Mouse (Mus musculus) induced T-regulatory cell, adult 2 months (primary cell): ENCODE measurements around the gene Ypel4.
"Not testable (repeated sequence)": the region's sequence is repeated elsewhere in the genome, so short reads cannot be mapped to it uniquely, and the experiment has no call there.

Source experiments
- DNase-seq: peaks from one replicate; pipeline ENCODE4 v3.0.0-alpha.2; 2012; ENCODE audit warnings: low read depth

The Ypel4 gene

DNA sequence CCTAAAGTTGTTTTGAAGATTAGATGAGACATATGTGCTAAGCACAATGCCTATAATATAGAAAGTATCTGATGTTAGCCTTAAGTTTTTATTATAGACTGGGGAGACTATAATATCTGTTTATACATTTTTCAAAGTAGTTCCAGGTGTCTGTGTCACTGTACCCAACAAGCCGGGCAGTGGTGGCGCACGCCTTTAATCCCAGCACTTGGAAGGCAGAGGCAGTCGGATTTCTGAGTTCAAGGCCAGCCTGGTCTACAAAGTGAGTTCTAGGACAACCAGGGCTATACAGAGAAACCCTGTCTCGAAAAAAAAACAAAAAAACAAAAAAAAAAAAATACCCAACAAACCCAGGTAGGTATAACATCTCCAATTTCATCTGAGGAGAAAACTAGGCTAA lies 5.7 kb upstream of the Ypel4 start:
- not testable (repeated sequence) for DNase-seq

DNA sequence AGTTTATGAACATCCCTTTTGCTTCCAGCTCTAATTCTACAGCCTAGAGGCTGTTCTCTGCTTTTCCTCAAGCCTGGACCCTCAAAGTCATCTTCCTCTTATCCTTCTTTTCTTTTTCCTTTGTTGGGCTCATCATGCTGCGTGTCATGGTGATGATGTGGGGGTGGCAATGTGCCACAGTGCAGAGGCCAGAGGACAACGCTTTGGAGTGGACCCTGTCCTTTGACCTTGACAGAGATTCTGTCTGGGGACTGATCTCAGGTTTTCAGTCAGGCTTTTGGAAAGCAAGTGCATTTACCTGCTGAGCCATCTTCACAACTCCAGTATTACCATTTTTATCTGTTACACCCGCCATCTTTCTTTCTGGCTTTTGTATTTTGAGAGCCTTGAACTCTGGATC lies 2.7 kb upstream of the Ypel4 start:
- no peak for DNase-seq

DNA sequence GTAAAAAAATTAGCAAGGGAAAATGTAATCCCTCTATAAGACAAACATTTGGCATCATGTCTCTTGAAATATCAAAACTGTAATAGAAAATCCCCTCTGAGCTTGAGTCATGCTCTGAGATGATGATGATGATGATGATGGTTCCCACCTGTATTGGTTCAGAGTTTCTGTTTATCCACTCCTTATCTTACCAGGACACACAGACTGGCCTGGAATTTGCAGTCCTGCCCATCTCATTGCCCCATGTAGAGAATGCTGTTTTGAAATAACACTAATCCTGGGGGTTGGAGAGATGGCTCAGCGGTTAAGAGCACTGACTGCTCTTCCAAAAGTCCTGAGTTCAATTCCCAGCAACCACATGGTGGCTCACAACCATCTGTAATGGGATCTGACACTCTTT lies 1.5 kb upstream of the Ypel4 start:
- DNase-seq = no peak

DNA sequence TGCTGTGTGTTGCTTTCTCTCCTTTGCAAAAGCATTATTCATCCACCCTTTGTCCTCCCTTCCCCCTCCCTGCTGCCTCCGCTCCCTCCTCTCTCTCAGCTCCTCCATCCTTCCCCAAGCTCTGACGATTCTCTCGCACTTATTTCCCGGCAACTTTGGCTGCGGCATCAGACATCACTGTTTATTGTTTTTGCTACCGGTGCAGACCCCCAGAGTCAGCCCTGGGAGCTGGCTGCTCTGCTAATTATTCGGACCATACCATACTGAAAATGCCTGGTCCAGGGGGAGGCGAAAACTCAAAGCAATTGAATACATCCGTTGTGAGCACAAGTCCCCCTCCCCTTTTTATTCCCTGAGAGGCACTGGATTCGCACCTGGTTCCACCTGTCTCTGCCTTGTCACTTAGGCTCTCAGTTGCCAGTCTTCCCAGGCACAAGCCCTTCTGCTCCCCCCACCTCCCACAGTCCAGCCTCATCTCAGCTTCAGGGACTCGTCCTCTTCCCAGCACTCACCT lies 550 bp downstream of the Ypel4 start:
- no peak for DNase-seq

DNA sequence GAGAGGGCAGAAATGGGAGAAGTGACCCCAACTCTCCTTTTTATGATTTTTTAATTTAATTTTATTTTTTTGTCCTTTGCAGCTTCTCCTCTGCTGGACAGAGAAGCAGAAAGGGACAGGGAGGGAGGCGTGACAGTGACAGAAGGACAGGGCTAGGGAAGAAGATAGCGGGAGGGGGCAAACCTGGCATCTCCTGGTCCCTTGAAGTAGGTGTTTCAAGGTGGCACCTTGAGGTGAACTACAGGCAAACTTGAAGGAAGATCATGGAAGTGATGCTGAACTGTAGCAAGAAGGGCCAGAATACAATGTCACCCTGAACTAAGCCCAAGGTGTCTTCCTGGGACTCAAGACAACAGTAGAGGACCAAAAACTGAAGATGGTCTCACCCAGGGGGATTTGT lies 1.1 kb downstream of the Ypel4 start:
- no peak for DNase-seq

DNA sequence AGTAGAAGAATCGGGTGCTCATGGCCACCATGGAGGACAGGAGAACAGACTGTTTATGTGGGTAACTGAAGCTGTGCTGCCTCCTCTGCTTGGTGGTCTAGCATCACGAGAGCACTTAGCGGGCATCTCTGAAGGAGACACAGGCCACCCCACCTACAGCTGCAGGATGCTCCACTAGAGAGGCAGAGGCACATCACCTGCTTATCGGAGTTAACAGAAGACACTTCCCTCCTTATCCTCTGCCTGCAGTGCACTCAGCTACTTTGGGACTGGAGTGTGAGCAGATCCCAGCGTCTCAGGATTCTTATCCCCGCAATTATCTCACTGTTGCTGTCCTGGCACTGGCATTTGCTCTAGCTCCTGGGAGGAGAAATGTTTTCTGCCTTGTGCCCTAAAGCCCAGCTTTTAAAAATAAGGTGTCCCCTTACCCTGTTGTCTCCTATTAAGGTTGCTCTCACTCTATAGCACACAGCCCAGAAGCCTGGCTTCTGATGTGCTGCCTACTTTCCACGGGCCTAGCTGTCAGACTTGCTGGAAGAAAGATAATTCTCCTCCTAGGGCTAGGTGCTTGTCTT lies 1.6 kb downstream of the Ypel4 start:
- DNase-seq = no peak

DNA sequence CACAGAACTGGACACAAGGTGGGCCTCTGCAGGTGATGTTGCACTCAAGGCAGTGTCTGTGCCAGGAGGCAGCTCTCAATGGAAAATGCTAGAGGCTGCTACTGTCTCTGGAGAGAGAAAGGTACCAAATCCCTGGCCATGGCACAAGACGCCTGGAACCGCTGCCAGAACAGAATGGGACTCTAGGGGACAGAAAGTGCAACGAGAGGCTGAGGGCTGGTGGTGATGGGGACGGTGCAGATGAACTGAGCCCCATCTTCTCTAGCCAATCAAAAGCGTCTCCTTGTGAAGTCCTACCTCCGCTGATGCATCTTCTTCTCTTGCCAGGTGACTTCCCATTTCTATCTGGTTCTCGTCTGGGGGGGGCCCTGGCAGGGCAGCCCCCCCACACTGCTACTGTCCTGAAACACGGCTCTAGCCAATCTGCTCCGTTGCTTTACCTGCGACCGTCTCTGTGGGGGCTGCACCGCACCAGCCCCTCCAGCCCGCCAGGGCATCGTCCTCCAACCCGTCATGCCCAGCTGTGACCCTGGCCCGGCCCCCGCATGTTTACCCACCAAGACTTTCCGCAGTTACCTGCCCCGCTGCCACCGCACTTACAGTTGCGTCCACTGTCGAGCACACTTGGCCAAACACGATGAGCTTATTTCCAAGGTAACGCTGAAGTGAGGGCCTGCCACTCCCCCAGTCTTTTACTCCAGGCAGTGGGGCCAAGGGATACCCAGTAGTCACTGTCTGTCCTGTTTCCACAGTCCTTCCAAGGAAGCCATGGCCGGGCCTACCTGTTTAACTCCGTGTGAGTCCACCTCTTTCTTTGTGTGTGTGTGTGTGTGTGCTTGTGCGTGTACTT lies 2.7 kb downstream of the Ypel4 start:
- no peak for DNase-seq

DNA sequence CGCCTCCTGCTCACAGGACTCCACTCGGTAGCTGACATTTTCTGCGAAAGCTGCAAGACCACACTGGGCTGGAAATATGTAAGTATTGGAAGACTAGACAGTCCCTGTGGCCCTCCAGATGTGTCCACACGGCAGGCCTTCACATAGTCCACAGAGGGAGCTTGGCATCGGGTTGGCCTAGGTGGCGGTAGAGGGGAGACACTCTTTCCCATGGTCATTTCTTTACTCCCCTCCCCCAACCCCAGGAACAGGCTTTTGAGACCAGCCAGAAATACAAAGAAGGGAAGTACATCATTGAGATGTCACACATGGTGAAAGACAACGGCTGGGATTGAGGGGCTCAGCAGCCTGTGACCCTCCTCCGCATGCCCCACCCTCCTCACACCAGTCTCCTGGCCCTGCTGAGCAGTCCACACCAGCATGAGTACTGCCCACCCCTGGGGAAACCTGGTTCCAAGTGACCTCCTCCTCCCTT lies 3.6 kb downstream of the Ypel4 start:
- DNase-seq = no peak

DNA sequence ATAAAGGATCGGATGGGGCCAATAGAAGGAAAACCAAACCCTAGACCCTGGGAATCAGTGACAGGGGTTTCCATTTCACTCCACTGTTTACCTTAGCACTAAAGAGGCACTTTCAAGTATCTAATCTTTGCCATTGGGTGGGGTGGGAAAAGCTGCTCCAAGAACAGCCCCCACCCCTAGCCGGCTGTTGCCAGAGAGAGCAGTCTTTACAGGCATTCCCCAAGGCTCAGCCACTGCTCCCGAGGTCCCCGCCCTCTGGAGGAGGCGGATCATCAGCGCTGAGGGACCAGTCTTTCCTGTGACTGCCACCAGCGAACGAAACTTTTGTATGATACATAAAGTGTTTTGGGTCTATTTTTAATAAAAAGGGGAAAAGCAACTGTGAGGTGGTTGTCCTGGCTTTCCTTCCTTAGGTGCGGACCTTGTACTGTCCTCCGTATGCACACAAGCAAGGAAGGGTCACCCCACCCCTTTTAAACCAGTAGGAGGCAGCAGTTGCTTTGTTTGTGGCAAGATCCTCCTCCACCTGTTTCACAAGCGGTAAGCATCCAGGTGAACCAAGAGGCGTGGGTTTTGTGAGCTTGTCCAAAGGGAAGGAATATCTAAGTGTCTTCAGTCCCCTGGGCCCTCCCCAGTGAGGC lies 4.5 kb downstream of the Ypel4 start:
- DNase-seq = peak; percentile 50

DNA sequence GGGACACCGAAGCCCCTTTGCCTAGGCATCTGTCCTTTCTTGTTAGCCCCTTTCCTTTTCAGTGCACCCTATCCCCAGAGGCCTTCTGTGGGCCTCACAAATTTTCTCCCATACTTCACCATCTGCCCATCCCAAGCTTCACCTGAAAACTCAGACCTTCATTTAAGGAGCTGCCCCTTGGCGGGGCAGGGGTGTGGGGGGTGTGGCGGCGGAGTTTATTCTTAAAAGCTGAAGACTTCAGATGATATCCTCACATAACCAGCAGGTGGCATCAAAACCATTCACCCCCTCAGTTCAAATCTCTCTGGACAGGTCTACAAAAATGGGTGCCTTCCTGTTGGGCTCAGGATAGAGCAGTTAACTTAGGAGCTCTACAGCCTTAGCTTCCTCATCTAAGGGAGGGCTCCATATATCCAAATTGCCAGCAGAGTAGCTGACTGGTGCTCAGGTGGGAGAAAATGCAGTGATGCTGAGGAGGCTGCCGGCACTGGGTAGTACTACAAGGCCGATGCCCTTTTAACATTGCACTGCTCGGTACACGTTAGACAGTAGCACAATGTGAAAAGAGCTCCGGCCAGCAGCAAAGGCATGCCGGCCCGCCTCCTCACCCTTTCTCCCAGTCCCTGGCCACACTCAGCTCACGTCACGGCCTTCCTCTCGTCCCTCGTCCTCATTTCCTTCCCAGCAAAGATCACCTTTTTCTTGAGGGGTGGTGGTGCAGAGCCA lies 6.9 kb downstream of the Ypel4 start:
- peak; percentile 57 for DNase-seq

DNA sequence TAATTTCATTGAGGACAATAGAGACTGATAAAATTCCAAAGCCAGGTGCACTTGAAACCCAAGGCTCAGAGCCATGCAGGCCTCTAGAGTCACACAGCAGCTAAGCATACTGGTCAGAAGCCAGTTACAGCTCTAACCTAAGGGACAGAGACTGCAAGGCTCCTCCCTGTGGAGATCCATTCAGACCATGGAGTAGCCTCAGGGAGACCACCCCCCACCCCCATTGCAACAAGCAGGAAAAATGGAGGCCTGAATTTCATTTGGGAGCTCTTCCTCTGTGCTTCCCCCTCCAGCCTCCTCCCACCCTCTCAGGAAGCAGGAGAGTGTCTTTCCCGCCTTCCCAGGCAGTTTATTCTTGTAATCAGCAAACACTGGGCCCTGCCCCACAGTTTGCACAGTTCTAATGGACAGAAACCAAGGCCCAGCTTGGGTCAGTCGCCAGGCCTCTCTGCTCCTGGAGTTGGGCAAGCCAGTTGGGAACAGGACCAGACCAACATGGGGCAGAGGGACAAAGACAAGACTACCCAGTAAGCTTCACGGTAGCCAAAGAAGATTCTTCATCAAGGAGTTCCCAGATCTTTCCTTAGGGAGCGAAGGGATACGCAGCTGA lies 8.1 kb downstream of the Ypel4 start:
- DNase-seq = no peak

DNA sequence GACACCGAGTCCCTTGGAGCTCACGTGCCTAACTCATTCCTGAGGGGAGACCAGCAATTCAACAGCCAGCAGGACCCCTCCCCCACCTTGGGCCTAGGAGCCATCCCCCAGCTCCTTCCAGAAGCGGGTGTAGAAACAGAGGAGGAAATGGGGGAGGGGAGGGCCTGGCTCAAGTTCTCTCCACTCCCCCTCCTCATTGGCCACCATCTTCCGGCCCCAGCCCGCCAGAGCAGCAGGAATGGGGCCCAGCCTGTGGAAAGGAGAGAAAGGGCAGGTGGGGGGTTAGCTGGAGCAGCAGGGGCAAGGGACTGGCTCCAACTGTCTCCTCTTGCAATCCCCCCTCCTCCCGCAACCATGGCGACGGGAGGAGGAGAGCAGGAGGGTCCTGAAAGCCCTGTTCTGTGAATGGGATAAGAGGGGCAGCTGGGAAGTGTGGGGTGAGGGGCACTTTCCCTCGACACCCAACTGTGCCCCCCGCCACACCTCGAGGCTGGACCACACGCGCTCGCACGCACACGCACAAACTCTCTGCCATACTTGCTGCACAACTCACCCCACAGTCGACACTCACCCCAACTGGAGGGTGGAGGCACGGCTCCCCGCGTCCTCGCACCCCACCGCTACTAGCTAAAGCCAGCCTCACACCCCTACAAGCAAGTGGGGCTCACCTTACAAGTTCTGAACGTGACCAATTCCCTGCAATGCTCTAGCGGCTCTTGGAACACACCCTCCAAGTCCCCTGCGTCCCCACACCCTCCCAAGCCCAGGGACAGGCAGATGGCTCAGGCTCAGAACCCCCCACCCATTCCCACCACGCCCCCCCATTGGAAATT lies 8.8 kb downstream of the Ypel4 start:
- no peak for DNase-seq

DNA sequence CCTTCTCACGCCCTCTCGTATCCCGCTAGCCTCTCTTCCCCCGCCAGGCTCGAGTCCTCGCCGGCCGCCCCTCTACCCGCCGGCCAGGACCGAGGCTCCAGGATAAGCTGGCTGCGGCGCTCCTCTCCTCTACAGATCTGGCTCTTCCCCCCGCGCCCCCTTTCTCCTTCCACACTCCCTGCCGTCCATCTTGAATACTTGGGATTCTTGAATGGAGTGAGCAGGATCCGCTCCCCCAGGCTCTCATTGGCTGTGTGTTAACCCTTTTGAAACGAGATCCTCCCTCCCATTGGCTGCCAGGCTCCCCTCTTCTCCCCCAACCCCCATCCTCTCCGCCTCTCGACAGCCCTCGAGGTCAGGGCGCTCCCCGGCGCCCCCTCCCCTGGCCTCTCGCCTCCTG lies 9.7 kb downstream of the Ypel4 start, which contains the start of gene Gm19426:
Gm19426 (minus strand) TSS at position 95 of the 400 bp plus-strand sequence.
- peak; percentile 19 for DNase-seq

DNA sequence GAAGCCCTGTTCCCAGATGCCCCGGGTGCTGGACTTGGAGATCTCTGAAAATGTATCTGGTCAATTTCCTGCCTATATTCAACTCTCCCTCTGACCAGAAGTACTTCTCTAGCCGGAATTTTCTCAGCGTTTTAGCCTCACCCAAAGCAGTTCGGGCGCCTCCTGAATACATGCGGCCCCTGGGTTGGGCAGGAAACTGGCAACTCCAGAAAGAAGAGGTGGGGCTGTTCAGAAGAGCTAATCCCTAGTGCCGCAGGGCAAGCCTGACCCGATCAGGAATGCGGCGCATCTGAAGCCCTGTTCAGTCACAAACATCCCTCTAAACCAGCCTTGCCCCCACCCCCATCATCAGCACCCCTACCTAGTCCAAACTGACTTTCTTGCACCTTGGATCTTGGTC lies 10.3 kb downstream of the Ypel4 start:
- DNase-seq = no peak

DNA sequence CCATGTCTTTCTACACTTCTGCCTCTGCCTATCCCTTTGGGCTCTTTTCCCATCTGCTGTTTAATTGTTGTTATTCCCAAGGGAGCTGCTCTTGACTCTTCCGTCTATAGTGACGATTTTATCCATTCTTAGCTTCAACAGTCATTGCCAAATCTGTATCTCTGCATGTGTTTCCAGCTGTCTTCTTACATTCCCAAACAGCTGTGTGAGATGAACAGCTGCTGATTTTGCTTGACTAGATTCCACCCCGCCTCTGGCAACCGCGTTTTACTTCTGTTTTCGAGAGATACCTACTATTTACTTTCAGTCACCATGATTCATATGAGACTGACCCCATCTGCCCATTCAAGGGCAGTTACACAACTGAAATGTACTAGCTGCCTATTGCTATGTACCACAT lies 16.3 kb downstream of the Ypel4 start:
- no peak for DNase-seq

DNA sequence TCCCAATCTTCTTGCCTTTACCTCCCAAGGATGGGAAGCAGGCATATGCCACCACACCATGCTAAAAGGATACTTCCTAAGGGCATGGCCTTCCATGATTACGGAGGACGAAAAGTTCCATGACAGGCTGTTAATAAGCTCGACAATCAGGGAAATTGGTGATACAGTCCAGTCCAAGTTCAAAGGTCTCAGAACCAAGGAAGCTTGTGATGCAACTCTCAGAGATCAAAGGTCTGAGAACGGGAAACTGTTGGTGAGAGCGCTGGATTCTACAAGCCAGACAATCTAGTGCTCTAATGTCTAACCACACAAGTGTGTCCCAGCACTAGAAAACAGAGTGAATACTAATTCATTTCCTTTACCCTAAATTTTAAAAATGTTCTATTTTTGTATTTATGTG lies 22.4 kb downstream of the Ypel4 start:
- DNase-seq = no peak

DNA sequence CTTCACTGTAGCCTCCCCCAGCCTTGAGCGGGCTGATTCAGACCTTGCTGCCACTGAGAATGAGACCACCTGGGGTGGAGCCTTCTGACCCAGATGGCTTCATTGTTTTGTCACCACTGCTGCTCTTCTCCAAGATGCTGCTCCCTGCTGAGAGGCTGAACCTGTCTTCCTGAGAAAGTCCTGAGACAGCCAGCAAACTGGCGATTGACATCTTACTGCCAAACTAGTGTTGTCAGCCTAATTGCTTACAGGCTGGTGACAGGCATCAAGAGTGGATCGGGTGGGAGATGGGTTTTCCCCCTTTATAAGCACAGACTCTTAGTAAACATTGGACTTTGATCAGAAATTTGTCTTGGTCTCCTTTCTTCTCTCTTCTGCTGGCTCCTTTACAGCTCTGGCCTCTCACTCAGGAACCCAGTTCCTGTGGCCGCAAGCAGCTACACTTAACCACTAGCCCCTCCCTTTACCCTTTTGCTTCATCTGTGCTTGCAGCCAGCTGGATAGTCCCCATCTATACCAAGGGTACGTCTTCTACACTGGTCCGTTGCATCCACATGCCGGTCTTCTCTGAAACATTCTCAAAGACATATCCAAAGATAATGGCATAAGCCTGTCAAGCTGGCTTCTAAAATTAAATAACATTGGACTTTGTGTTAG lies 23.3 kb downstream of the Ypel4 start:
- no peak for DNase-seq

DNA sequence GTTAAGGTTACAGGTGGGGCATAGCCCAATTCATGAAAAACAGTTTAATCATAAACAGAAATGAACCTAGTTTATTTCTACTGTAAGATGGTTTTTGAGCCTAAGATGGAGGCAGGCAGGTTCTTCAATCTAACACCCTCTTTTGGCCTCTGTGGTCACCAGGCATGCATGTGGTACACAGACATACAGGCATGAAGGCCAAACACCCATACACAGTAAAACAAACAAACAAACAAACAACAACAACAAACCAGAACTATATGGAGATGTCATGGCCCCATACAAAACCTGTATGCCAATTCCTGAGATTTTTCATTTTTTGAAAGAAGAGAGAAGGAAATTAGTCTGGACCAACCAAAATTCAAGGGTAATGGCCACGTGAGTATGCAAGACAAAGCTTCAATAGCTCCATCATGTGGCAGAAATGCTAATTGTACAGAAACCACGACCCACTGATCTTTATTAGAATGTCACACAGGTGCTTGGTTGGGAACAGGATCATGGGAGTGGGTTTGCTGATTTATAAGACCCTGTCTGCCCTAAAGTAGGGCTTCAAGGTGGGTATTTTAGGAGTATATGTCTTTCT lies 24.8 kb downstream of the Ypel4 start:
- peak; percentile 67 for DNase-seq

DNA sequence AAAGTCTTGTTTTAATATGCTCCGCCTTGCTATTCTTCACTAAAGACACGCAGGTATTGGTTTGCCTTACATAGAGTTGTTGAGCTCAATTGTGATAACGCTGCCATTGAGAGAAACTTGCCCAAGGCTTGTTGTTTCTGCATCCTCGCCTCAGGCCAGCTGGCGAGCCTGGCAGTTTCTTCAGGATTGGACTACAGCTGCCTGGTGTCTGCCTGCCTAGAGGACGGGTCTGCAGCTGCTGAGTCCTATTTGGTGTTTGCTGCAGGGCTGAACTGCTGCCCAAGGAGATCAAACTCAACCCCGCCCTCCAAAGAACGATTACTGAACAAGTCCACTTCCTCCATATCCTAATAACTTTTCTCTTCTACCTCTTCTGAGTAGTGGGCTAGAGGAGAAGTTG lies 26.9 kb downstream of the Ypel4 start:
- DNase-seq = no peak

DNA sequence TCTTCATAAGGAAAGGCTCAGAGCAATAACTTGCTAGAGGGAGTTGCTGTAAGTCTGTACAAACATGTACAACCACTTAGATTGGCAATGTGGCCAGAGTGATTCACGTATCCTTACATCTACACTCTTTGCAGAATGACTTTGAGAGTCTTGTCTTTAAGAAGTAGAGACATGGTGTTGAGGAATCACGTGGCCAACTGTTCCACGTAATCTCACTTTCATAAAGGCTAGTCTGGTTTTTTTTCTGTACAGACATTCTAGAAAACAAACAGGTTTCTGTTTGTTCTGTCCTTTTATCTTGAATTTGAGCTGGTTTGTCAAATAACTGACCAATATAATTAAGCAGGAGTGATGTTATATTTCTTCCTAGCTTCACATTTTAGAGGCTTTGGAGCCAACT lies 27.5 kb downstream of the Ypel4 start:
- no peak for DNase-seq
